Mouse (Mus musculus): Measurements from ENCODE around the gene Gm26657. TPM values are rescaled to one million over a fixed set of nuclear protein-coding genes. Genes with fewer than 3 reads are reported as not detected.

The Gm26657 gene
- polyA plus RNA-seq, 1 experiment from 2014 or later = not detected

DNA sequence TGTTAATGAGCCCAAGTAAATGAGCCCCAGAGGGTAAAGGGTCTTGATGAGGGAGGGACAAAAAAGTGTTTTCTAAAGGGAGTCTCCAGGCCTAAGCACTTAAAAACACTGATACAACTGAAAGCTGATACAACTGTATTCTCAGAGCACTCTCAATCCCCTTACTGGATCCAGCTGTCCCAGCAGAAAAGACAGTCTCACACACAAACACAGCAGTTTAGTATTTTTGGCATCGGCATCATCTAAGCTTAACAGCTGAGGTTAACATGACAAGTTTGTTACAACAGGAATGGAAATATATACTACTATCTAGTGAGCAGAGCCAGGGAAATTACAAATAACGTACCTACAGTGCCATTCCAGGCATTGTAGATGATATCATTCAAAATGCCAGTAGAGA lies 6.5 kb downstream of the Gm26657 start:
- H3K9ac ChIP-seq (ENCODE audit: low read depth, low read length) = no peak overlapping the region
- H3K27me3 ChIP-seq (ENCODE audit: control insufficient read depth, insufficient read depth, low read depth, low read length) = no peaks in the 10 kb centered on the region
- peaks cover 35% of the 10 kb centered on the region for H3K36me3 ChIP-seq (ENCODE audit: control insufficient read depth, insufficient read depth, low read length)
- no peak overlapping the region for H3K4me3 ChIP-seq (ENCODE audit: low read depth, low read length)
- H3K4me2 ChIP-seq (ENCODE audit: low read length) = no peak overlapping the region
- H3K9me3 ChIP-seq (replicated peaks; ENCODE audit: control insufficient read depth, low read length, poor library complexity, severe bottlenecking) = no peaks in the 10 kb centered on the region
- no peak for ATAC-seq
- no peaks in the 10 kb centered on the region for H3K4me1 ChIP-seq (ENCODE audit: control insufficient read depth, insufficient read depth, low read length)
- no peak overlapping the region for H3K27ac ChIP-seq (ENCODE audit: low read length)
- 97% methylated on average over 2 of the region's 2 CpGs for WGBS

DNA sequence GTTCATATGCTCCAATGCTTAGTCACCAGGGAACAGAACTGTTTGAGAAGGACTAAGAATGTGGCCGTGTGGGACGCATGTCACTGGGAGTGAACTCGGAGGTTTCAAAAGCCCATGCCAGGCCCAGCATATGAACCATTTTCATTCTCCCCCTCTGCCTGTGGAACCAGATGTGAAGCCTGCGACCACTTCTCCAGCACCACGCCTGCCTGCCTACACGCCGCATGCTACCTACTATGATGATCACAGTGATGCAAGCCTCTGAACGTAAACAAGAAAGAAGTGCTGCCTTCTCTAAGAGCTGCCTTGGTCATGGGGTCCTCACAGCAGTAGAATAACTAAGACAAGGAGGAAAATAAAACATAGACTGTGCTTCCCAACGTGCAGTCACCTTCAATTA lies 7.6 kb downstream of the Gm26657 start:
- peaks cover 40% of the 10 kb centered on the region for H3K36me3 ChIP-seq (ENCODE audit: control insufficient read depth, insufficient read depth, low read length)
- WGBS = 98% methylated on average over 9 of the region's 9 CpGs
- no peak overlapping the region for H3K9ac ChIP-seq (ENCODE audit: low read depth, low read length)
- H3K4me2 ChIP-seq (ENCODE audit: low read length) = no peak overlapping the region
- no peak for ATAC-seq
- no peak overlapping the region for H3K27ac ChIP-seq (ENCODE audit: low read length)
- H3K4me1 ChIP-seq (ENCODE audit: control insufficient read depth, insufficient read depth, low read length) = no peaks in the 10 kb centered on the region
- H3K4me3 ChIP-seq (ENCODE audit: low read depth, low read length) = no peak overlapping the region
- H3K27me3 ChIP-seq (ENCODE audit: control insufficient read depth, insufficient read depth, low read depth, low read length) = no peaks in the 10 kb centered on the region
- H3K9me3 ChIP-seq (replicated peaks; ENCODE audit: control insufficient read depth, low read length, poor library complexity, severe bottlenecking) = no peaks in the 10 kb centered on the region

DNA sequence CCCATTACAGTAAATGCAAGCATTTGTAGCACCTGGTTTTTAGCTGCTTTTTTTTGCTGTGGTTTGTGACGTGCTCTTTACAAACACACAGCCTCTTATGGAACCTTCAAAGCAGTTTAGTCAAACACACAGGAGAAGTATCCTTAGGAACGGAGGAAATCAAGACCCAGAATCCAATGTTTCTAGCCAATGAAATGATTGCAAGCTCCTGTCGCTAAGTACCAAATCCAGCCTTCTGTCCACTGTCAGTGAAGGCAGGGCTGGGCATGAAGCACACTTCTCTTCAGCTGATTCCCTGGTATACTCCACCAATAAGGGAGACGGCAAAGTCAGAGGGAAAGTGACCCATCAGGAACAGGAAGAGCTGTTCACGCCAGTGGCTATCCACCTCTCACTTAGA lies 16.2 kb downstream of the Gm26657 start:
- Histone ChIP-seq H3K36me3 (ENCODE audit: control insufficient read depth, insufficient read depth, low read length) (peaks cover 55% of the 10 kb centered on the region), H3K27ac (ENCODE audit: low read length) (no peak overlapping the region), H3K9me3 (replicated peaks; ENCODE audit: control insufficient read depth, low read length, poor library complexity, severe bottlenecking) (no peaks in the 10 kb centered on the region), H3K4me3 (ENCODE audit: low read depth, low read length) (no peak overlapping the region), H3K27me3 (ENCODE audit: control insufficient read depth, insufficient read depth, low read depth, low read length) (no peaks in the 10 kb centered on the region), H3K4me1 (ENCODE audit: control insufficient read depth, insufficient read depth, low read length) (no peaks in the 10 kb centered on the region), H3K9ac (ENCODE audit: low read depth, low read length) (no peak overlapping the region), H3K4me2 (ENCODE audit: low read length) (no peak overlapping the region)
- WGBS = 94% methylated on average over 5 of the region's 5 CpGs
- ATAC-seq = no peak

DNA sequence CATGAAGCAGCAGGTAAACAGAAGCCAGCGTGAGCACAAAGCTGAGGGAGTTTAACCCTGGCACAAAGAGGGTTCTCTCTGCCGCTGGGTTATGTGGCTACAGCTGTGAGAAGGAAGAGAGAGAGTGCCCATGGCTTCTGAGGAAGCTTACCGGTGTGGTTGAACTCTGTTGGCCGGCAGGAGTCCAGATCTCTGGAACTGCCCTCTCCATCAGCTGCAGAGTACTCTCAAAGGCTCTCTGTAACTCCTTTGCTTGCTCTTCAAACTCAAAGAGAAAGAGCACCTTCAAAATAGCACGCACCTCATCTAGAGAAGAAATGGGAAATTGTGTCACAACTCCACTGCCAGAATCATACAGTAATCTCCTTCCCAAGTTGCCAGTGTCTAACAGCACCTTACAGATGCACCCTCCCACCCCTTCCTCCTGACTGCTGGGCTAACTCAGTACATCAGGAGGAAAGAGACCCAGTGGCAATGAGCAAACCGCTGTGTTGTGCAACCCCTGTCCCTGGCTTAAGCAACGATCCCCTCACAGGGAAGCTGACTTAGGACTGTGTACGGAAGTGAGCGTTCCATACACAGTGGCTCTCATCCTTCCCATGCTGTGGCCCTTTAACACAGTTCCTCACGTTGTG lies 17.2 kb downstream of the Gm26657 start:
- 92% methylated on average over 10 of the region's 10 CpGs for WGBS
- Histone ChIP-seq H3K9ac (ENCODE audit: low read depth, low read length) (no peak overlapping the region), H3K9me3 (replicated peaks; ENCODE audit: control insufficient read depth, low read length, poor library complexity, severe bottlenecking) (no peaks in the 10 kb centered on the region), H3K27me3 (ENCODE audit: control insufficient read depth, insufficient read depth, low read depth, low read length) (no peaks in the 10 kb centered on the region), H3K4me2 (ENCODE audit: low read length) (no peak overlapping the region), H3K4me3 (ENCODE audit: low read depth, low read length) (no peak overlapping the region), H3K4me1 (ENCODE audit: control insufficient read depth, insufficient read depth, low read length) (no peaks in the 10 kb centered on the region), H3K27ac (ENCODE audit: low read length) (no peak overlapping the region), H3K36me3 (ENCODE audit: control insufficient read depth, insufficient read depth, low read length) (peaks cover 52% of the 10 kb centered on the region)
- no peak for ATAC-seq

DNA sequence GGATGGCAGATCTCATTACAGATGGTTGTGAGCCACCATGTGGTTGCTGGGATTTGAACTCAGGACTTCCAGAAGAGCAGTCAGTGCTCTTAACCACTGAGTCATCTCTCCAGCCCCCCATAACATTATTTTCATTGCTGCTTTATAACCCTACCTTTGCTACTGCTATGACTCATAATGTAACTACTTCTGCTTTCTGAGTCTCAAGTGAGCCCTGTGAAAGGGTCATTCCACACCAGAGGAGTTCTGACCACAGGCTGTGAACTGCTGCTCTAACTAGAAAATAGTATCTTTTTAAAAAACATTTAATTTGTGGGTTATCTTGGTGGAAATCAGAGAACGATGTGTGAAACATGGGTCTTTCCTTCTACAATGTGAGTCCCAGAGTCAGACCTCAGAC lies 17.8 kb downstream of the Gm26657 start:
- H3K4me1 ChIP-seq (ENCODE audit: control insufficient read depth, insufficient read depth, low read length) = no peaks in the 10 kb centered on the region
- no peak overlapping the region for H3K27ac ChIP-seq (ENCODE audit: low read length)
- H3K9me3 ChIP-seq (replicated peaks; ENCODE audit: control insufficient read depth, low read length, poor library complexity, severe bottlenecking) = no peaks in the 10 kb centered on the region
- no peak overlapping the region for H3K4me2 ChIP-seq (ENCODE audit: low read length)
- H3K36me3 ChIP-seq (ENCODE audit: control insufficient read depth, insufficient read depth, low read length) = peaks cover 52% of the 10 kb centered on the region
- H3K9ac ChIP-seq (ENCODE audit: low read depth, low read length) = no peak overlapping the region
- no peak overlapping the region for H3K4me3 ChIP-seq (ENCODE audit: low read depth, low read length)
- no peak for ATAC-seq
- no peaks in the 10 kb centered on the region for H3K27me3 ChIP-seq (ENCODE audit: control insufficient read depth, insufficient read depth, low read depth, low read length)
- WGBS = 96% methylated on average over 1 of the region's 1 CpGs

DNA sequence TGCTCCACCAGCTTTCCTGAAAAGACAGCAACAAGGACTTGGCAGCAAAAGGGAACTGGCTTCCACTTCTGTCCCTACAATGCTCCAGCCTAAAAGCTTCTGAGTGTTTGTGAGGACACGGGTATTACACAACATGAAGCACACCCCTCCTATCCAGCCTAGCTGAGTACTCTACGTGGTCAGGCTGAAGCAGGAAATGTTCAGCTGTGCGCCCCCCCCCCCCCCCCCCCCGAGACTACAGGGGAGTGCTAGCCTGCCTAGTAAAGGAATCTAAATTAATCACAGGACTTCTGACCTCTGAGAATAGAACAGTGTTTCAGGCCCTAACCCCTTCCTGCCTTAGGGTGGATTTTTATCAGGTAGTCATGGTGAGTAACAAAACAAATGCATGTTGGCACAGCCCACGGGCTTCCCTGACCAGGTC lies 28.0 kb downstream of the Gm26657 start:
- Histone ChIP-seq H3K4me1 (ENCODE audit: control insufficient read depth, insufficient read depth, low read length) (no peaks in the 10 kb centered on the region), H3K9ac (ENCODE audit: low read depth, low read length) (no peak overlapping the region), H3K27ac (ENCODE audit: low read length) (no peak overlapping the region), H3K4me2 (ENCODE audit: low read length) (no peak overlapping the region), H3K27me3 (ENCODE audit: control insufficient read depth, insufficient read depth, low read depth, low read length) (no peaks in the 10 kb centered on the region), H3K36me3 (ENCODE audit: control insufficient read depth, insufficient read depth, low read length) (peaks cover 41% of the 10 kb centered on the region), H3K9me3 (replicated peaks; ENCODE audit: control insufficient read depth, low read length, poor library complexity, severe bottlenecking) (no peaks in the 10 kb centered on the region), H3K4me3 (ENCODE audit: low read depth, low read length) (no peak overlapping the region)
- ATAC-seq = no peak
- WGBS = 81% methylated on average over 3 of the region's 5 CpGs

DNA sequence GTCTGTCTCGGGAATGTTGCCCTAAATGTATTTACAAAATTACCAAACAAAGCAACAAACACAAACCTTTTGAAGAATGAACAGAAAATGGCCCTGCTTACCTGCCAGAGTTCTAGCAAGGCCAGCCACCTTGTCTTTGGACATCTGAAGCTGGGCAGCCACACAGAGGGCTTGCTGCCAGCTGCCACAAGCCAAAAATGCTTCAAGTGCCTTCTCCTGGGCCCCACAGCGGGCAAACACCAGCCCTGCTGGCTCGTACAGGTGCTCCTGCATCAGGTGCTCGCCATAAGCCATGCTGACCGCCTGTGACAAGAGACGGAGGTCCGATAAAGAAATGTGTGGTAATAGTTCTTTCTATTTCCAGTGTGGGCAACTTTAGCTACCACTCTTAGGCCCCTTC lies 29.0 kb downstream of the Gm26657 start:
- no peaks in the 10 kb centered on the region for H3K4me1 ChIP-seq (ENCODE audit: control insufficient read depth, insufficient read depth, low read length)
- H3K4me3 ChIP-seq (ENCODE audit: low read depth, low read length) = no peak overlapping the region
- no peaks in the 10 kb centered on the region for H3K9me3 ChIP-seq (replicated peaks; ENCODE audit: control insufficient read depth, low read length, poor library complexity, severe bottlenecking)
- peaks cover 46% of the 10 kb centered on the region for H3K36me3 ChIP-seq (ENCODE audit: control insufficient read depth, insufficient read depth, low read length)
- H3K4me2 ChIP-seq (ENCODE audit: low read length) = no peak overlapping the region
- 96% methylated on average over 7 of the region's 7 CpGs for WGBS
- H3K9ac ChIP-seq (ENCODE audit: low read depth, low read length) = no peak overlapping the region
- no peak overlapping the region for H3K27ac ChIP-seq (ENCODE audit: low read length)
- no peak for ATAC-seq
- H3K27me3 ChIP-seq (ENCODE audit: control insufficient read depth, insufficient read depth, low read depth, low read length) = no peaks in the 10 kb centered on the region

DNA sequence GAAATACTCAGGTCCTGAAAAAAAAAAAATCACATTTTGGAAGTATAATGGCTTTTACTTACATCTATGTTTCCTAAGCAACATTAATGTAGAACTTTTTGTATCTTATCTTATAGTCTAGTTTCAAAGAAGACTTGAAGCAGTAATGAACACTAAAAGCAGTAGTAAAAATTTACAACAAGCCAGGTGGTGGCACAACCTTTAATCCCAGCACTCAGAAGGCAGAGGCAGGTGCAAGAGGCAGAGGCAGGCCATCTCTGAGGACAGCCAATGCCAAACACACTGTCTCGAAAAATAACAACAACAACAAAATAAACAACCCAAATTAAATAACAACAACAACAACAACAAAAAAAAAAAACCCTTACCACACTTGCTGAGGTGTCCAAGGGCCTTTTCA lies 31.2 kb downstream of the Gm26657 start:
- H3K9me3 ChIP-seq (replicated peaks; ENCODE audit: control insufficient read depth, low read length, poor library complexity, severe bottlenecking) = no peaks in the 10 kb centered on the region
- H3K27me3 ChIP-seq (ENCODE audit: control insufficient read depth, insufficient read depth, low read depth, low read length) = no peaks in the 10 kb centered on the region
- no peak overlapping the region for H3K27ac ChIP-seq (ENCODE audit: low read length)
- H3K4me2 ChIP-seq (ENCODE audit: low read length) = no peak overlapping the region
- no peaks in the 10 kb centered on the region for H3K4me1 ChIP-seq (ENCODE audit: control insufficient read depth, insufficient read depth, low read length)
- H3K9ac ChIP-seq (ENCODE audit: low read depth, low read length) = no peak overlapping the region
- peaks cover 53% of the 10 kb centered on the region for H3K36me3 ChIP-seq (ENCODE audit: control insufficient read depth, insufficient read depth, low read length)
- ATAC-seq = no peak
- WGBS = 75% methylated on average over 1 of the region's 1 CpGs
- H3K4me3 ChIP-seq (ENCODE audit: low read depth, low read length) = no peak overlapping the region

Measured in midbrain, embryonic 16.5 days (tissue).